Mouse (Mus musculus) cerebellum, adult 2 months (tissue): ENCODE data around the gene Lctl. TPM values are rescaled to one million over a fixed set of nuclear protein-coding genes. Genes with fewer than 3 reads are reported as not detected.
A peak's percentile ranks its signal among the peaks of the same experiment; 100 is the strongest.
"Not testable (repeated sequence)": the region's sequence is repeated elsewhere in the genome, so short reads cannot be mapped to it uniquely, and the experiment has no call there.

Source experiments
- DNase-seq, 2 experiments: peaks; one replicate each; pipeline ENCODE4 v3.0.0; 2021
- H3K27ac ChIP-seq: fragments of 200-500 bp; 2 replicates; pipeline ENCODE4 v1.5.1; 2012; ENCODE audit warnings: low read length, control low read depth, inconsistent platforms; ENCODE audit not compliant: insufficient read depth
- H3K27me3 ChIP-seq: fragments of 200-500 bp; 2 replicates; pipeline ENCODE4 v1.6.1; 2012; ENCODE audit warnings: inconsistent platforms, mild to moderate bottlenecking, low read length, moderate library complexity; ENCODE audit not compliant: control insufficient read depth, insufficient read depth
- H3K4me1 ChIP-seq: fragments of 200-500 bp; 2 replicates; pipeline ENCODE4 v1.6.1; 2011; ENCODE audit warnings: low read length; ENCODE audit not compliant: control insufficient read depth, insufficient read depth
- H3K4me3 ChIP-seq: fragments of 200-500 bp; replicated peaks from 2 replicates; pipeline ENCODE3; 2011; ENCODE audit warnings: mild to moderate bottlenecking, low read depth, low read length, control low read depth; ENCODE audit not compliant: insufficient read depth
- CTCF ChIP-seq: fragments of 200-500 bp; IDR thresholded peaks from 2 replicates; pipeline ENCODE4 v1.5.1; 2011; ENCODE audit warnings: low read depth, mild to moderate bottlenecking, control low read depth, low read length, moderate library complexity, borderline replicate concordance; ENCODE audit not compliant: insufficient read depth
- POLR2A ChIP-seq: fragments of 200-500 bp; IDR thresholded peaks from 2 replicates; pipeline ENCODE4 v1.6.1; 2011; ENCODE audit warnings: low read length, control low read depth, borderline replicate concordance; ENCODE audit not compliant: insufficient read depth
- WGBS: fragments of 180-500 bp; shearing (Covaris S2); methylation state at CpG from one replicate; pipeline ENCODE4 v1.1.7; 2018; 5-methylcytosine and 5-hydroxymethylcytosine counted together
- polyA plus RNA-seq: library from polyadenylated mRNA; depleted of rRNA; stranded (reverse); fragments of >200 nt; gene quantifications from 2 replicates; pipeline ENCODE4 v1.2.3, GENCODE M21; 2012

Lctl gene
- polyA plus RNA-seq, 1 experiment: 0.38 TPM

DNA sequence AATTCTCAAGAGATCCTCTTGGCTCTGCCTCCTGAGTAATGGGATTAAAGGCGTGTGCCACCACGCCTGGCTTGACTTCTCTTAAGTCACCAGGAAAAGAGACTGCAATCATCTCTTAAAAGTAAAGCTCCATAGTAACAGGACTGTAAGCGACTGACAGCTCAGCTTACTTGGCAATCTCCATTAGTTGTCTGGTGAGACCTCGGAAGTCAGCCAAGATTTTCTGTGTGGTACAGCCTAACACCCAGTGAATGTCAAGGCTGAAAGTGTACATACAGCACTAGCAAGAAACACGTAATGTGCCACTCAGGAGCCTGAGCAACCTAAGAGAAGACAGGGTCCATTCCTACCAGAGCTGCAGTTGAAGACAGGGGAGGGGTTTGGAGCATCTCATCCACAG lies 43.5 kb downstream of the Lctl start:
- WGBS: 63% methylated on average over 5 of the region's 5 CpGs
- no peak for TF ChIP-seq POLR2A
- no peak for TF ChIP-seq CTCF
- H3K4me3 ChIP-seq: no peak overlapping the region
- H3K4me1 ChIP-seq: no peaks in the 10 kb centered on the region
- no peak overlapping the region for H3K27ac ChIP-seq
- H3K27me3 ChIP-seq: no peaks in the 10 kb centered on the region
- DNase-seq: no peak

DNA sequence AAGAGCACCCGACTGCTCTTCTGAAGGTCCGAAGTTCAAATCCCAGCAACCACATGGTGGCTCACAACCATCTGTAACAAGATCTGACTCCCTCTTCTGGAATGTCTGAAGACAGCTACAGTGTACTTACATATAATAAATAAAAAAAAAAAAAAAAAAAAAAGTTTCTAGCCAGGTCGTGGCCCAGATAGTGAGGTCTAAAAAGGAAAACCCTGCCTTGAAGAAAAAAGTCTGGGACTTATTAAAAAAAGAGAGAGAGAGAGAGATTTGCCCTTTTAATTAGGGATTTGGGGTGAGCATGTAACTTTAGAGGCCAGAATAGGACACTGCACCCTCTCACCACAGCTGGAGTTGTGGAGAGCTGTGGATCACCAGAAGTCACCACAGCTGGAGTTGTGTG lies 53.0 kb downstream of the Lctl start:
- H3K4me1 ChIP-seq, H3K4me3 ChIP-seq, H3K27ac ChIP-seq, H3K27me3 ChIP-seq, DNase-seq: not testable (repeated sequence)
- 91% methylated on average over 3 of the region's 3 CpGs for WGBS

DNA sequence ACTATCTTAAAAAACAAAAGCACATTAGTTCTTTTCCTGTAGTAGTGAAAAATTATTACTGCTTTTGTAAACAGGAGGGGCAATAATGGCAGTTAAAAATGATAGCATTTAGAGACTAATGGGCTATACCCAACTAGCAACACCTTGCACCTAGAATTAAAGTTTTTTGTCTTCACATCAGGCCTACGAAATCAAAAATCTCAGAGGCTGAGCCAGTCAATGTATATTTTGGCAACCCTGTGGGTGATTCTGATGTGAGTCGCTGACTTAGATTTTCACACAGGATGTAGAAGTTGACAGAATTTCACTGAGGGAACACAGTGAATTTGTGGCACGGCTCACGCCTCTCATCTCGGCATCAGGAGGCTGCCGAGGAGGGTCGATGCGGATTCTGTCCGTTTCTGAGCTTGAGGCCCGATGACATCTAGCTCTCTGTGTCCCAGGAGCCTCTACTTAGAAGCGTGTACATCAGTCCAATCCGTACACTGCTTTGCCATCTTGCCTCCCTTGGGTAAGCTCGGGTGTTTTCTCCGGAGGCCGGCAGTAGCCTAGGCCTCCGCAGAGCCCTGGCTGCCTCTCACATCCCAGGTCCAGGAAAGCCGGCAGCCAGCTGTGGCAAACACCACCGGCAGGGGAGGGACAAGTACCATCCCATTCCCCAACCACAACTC lies 55.3 kb downstream of the Lctl start:
- Histone ChIP-seq H3K4me3 (peak overlapping the region; percentile 100), H3K4me1 (peaks cover 4% of the 10 kb centered on the region; the same call in 1 of the 2 replicates), H3K27ac (no peak overlapping the region), H3K27me3 (no peaks in the 10 kb centered on the region)
- 2% methylated on average over 18 of the region's 18 CpGs for WGBS
- DNase-seq: no peak
- no peak for TF ChIP-seq POLR2A
- TF ChIP-seq CTCF: no peak

DNA sequence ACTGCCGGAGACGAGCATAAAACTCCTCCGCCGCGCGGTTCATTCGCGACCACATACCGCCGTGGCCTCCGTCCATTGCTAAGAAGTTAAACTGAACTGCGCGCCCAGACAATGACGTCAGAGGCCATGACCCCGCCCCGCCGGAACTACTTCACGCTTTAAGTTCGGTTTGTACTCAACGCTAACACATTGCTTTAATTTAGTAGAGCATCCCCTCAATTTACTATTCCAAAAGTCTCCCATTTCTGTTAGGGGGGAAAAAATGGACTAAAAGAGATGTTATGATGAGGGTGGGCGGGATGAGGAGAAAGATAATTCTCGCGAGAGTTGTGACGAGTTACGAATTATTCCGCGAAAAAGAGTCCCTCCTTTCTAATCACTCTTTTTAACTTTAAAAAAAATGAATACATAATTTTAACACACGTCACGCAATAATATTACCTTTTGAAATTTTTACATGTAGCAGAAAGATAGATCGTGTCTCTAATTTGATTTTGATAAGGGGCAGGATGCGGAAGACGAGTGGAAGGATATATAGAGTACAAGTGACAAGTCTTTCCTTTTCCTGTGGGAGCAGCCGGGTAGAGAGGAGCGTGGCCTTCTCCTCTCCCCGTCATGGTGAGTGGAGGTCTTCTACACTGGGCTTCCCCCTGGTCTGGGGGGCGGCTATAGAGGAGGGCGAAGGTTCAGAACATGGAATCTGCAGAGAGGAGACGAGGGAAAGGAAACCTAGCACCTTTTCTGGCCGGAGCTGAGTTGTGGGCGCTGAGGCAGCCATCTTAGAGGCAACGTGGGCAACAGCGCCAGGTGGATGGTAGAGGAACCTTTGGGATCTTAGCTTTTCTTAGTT lies 56.1 kb downstream of the Lctl start, which contains the start of the genes Zwilch and Rpl4:
Gene Zwilch (minus strand): TSS at position 289 of the 850 bp plus-strand sequence.
Gene Rpl4 (plus strand): TSS at position 560 of the 850 bp plus-strand sequence.
- TF ChIP-seq POLR2A (peak; percentile 98), CTCF (no peak)
- DNase-seq: peak; percentile 77 to 84
- under 1% methylated on average over 42 of the region's 42 CpGs for WGBS

DNA sequence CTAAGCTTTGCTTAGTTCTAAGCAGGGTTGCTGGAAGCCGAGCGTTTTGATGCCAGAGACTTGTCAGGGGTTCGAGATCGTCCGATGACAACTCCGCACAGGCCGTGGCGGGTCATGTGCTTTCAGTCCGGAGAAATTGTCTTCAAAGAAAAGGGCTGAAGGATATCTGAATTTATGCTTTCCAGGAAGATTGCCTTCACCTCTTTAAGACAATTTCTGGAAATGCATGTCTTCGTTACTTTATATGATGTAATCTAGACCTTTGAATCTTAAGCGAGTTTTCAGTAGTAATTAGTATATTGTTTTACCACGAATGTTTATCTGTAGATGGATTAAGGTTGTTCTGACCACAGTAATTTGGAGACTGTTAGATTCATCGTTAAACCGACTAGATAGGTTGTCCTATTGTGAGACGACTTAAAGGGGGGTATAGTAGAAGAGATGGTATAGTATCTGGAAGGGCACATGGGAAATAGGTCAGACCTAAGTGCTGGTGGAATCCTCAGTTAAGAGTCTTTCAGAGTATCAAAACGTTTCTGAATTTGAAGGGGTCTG lies 56.8 kb downstream of the Lctl start:
- Histone ChIP-seq H3K27ac (no peak overlapping the region), H3K4me3 (peak overlapping the region; percentile 100), H3K4me1 (peaks cover 4% of the 10 kb centered on the region; the same call in 1 of the 2 replicates), H3K27me3 (no peaks in the 10 kb centered on the region)
- TF ChIP-seq CTCF (no peak), POLR2A (no peak)
- WGBS: under 1% methylated on average over 16 of the region's 16 CpGs
- DNase-seq: no peak

More for the DNA sequence above, 56.1 kb downstream of the Lctl start, which contains the start of the genes Zwilch and Rpl4:
- peak within 1 kb of the TSS; percentile 24; the same call in 1 of the 2 replicates for H3K27ac ChIP-seq
- no peaks in the 10 kb centered on the region for H3K27me3 ChIP-seq
- peaks cover 4% of the 10 kb centered on the region; the same call in 1 of the 2 replicates for H3K4me1 ChIP-seq
- peak within 1 kb of the TSS; percentile 100 for H3K4me3 ChIP-seq

DNA sequence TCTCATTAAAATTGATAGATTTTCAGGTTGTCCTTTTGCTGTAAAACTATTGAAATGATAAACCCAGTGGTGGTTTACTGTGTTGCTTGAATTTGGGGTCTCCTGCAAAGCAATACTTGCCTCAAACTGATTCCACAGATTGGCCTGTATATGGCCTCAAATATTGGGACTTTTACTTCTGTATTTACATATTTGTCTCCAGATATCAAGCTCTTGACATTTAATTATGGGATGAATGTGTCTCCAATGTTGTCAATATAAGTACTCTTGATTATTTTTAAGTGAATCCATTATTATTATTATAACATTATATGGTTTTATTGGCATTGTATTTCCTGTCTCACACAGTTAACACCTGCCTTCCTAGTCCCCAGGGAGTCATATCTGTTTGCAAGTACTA lies 57.4 kb downstream of the Lctl start:
- Histone ChIP-seq H3K4me1 (peaks cover 4% of the 10 kb centered on the region; the same call in 1 of the 2 replicates), H3K27me3 (no peaks in the 10 kb centered on the region), H3K27ac (no peak overlapping the region), H3K4me3 (peak overlapping the region; percentile 31)
- TF ChIP-seq POLR2A: no peak
- TF ChIP-seq CTCF: no peak
- DNase-seq: no peak

GRCm38 (mm10) chr9:64174766-64175165 lies 57.8 kb downstream of the Lctl start:
- Histone ChIP-seq H3K4me1 (peaks cover 4% of the 10 kb centered on the region; the same call in 1 of the 2 replicates), H3K27ac (no peak overlapping the region), H3K27me3 (no peaks in the 10 kb centered on the region), H3K4me3 (no peak overlapping the region)
- DNase-seq: no peak
- WGBS: 43% methylated on average over 8 of the region's 8 CpGs
- TF ChIP-seq POLR2A (no peak), CTCF (no peak)
